Mouse (Mus musculus) megakaryocyte-erythroid progenitor cell, adult 5 weeks (primary cell): Measurements from ENCODE around the gene Plekhm3. TPM values are rescaled to one million over a fixed set of nuclear protein-coding genes. Genes with fewer than 3 reads are reported as not detected.

ENCODE experiments used
- polyA plus RNA-seq: library from polyadenylated mRNA; stranded (reverse); fragments of >175 nt; gene quantifications from 2 replicates; pipeline ENCODE4 v1.2.3, GENCODE M21; 2012

The Plekhm3 gene
- 1.8 and 2.7 TPM in 2 replicates for polyA plus RNA-seq

GRCm38 (mm10) chr1:64956479-64956961, at the start of gene Plekhm3:
TSS of gene Plekhm3 (minus strand) at chr1:64956824.

GRCm38 (mm10) chr1:64737502-64738179, 219.0 kb downstream of the Plekhm3 start, which contains the start of gene Fzd5:
TSS of gene Fzd5 (minus strand) at chr1:64737751.

Other genes starting within 250 kb of the Plekhm3 start
- 10.9 and 13.4 TPM in 2 replicates for gene Fzd5, start 219.1 kb downstream of the Plekhm3 start, polyA plus RNA-seq
- 0.06 TPM in 1 of 2 replicates, not detected in the other for gene Akr1cl, start 75.9 kb upstream of the Plekhm3 start, polyA plus RNA-seq
- not detected in 2 replicates for gene Cryge, start 94.3 kb upstream of the Plekhm3 start, polyA plus RNA-seq
- not detected in 2 replicates for gene Crygd, start 106.6 kb upstream of the Plekhm3 start, polyA plus RNA-seq
- gene Crygc, start 116.9 kb upstream of the Plekhm3 start, polyA plus RNA-seq, result not detected in 2 replicates
- gene Crygb, start 125.5 kb upstream of the Plekhm3 start, polyA plus RNA-seq, result not detected in 2 replicates
- gene Cryga, start 146.5 kb upstream of the Plekhm3 start, polyA plus RNA-seq, result 0.12 and 0.18 TPM in 2 replicates
- not detected in 2 replicates for gene Gm28845, start 162.7 kb upstream of the Plekhm3 start, polyA plus RNA-seq
- 0.13 TPM in 1 of 2 replicates, not detected in the other for gene D630023F18Rik, start 166.4 kb upstream of the Plekhm3 start, polyA plus RNA-seq
- 1.8 and 3.9 TPM in 2 replicates for gene Idh1, start 229.7 kb upstream of the Plekhm3 start, polyA plus RNA-seq
- 16.6 and 17.6 TPM in 2 replicates for gene Pikfyve, start 229.9 kb upstream of the Plekhm3 start, polyA plus RNA-seq